ENCODE assay signal across 7 mouse cellular contexts in the genomic region with DNA sequence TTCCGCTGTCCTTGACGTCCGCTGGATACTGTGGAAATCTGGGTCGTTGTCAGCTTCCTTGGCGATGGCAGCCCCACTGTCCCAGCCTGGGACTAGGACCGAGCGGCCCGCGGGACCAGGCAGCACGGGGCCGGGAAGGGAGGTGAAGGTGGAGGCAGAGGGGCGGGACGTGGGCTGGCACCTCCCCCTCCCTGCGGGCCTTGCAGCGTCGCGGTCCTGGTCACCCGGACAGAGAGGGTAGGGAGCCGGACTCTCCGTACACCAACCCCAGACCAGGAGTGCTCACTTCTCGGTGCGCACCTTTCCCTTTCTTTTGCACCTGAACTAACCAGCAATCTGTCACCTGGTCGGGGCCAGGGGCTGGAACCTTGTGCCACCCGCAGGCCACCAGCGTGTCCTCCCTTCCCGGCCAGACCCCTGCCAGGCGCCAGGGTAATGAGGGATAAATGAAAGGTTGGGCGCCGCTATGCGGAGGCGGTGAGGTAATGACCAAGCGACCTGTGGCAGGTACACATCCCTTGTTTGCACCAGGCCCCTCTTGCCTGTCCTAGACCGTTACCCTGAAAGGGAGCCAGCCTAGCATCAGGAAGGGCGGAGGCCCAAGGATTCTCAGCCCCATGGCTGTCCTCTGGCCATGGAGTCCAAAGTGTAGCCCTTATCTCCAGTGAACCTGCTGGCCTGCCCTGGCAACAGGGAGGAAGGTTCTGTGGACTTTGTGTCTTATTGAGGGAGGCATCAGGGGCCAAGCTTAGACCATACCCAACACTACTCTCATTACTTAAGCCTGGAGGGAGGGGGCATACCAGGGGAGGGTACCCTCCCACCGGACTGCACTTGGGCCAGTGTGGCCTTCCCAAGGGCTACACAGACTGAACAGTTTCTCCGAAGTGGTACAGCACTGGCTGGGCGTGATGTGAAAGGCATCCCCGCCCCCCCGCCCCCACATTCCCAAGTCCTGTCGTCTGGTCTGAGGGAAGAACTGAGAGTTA. TPM values are rescaled to one million over a fixed set of nuclear protein-coding genes. Genes with fewer than 3 reads are reported as not detected.
DNase-seq lines count a peak whose midpoint lies in the region; ATAC-seq and TF ChIP-seq lines count a peak whose summit lies in the region.

Gene Plekhg6 (minus strand): TSS at position 422 of the 989 bp plus-strand sequence.

- peaks cover 9 to 23% of the 10 kb centered on the region in 2 experiments; a peak in 3 of 4 replicates for H3K4me1 ChIP-seq in ES-E14 (ENCODE audit: control insufficient read depth in 2 of 2, insufficient read depth in 2 of 2, low read length in 2 of 2, poor library complexity in 1 of 2)
- H3K4me1 ChIP-seq in hindbrain, postnatal 0 days (ENCODE audit: insufficient read depth, low read length) = 0 out of 2 replicates have a peak, but pooled peaks cover 6% of the 10 kb centered on the region
- peaks cover 14% of the 10 kb centered on the region for H3K4me1 ChIP-seq in liver, embryonic 11.5 days (replicated peaks; ENCODE audit: control insufficient read depth, insufficient read depth, low read length)
- H3K4me1 ChIP-seq in midbrain, postnatal 0 days (ENCODE audit: insufficient read depth, low read length) = peaks cover 8% of the 10 kb centered on the region; the same call in 1 of the 2 replicates

- peak within 1 kb of the TSS; percentile 61 for H3K4me2 ChIP-seq in hindbrain, postnatal 0 days (ENCODE audit: low read depth, low read length)
- peak within 1 kb of the TSS; percentile 72 for H3K4me2 ChIP-seq in liver, embryonic 11.5 days
- H3K4me2 ChIP-seq in midbrain, postnatal 0 days (ENCODE audit: low read depth, low read length, poor library complexity, severe bottlenecking) = peak within 1 kb of the TSS; percentile 69

- H3K27ac ChIP-seq in ES-E14 (ENCODE audit: insufficient read depth, low read depth, low read length, poor library complexity, severe bottlenecking) = no peak within 1 kb of the TSS
- no peak within 1 kb of the TSS for H3K27ac ChIP-seq in hindbrain, postnatal 0 days
- H3K27ac ChIP-seq in liver, embryonic 11.5 days (ENCODE audit: low read depth, low read length) = no peak within 1 kb of the TSS
- no peak within 1 kb of the TSS for H3K27ac ChIP-seq in midbrain, postnatal 0 days (ENCODE audit: low read depth, low read length)

- WGBS in hindbrain, postnatal 0 days = 11% methylated on average over 39 of the region's 40 CpGs
- 11% methylated on average over 39 of the region's 40 CpGs for WGBS in liver, embryonic 11.5 days
- WGBS in midbrain, postnatal 0 days = 14% methylated on average over 32 of the region's 40 CpGs

- H3K36me3 ChIP-seq in ES-E14 (ENCODE audit: control insufficient read depth, insufficient read depth, low read length, poor library complexity, severe bottlenecking) = no peaks in the 10 kb centered on the region
- no peaks in the 10 kb centered on the region for H3K36me3 ChIP-seq in hindbrain, postnatal 0 days (ENCODE audit: insufficient read depth, low read length)
- no peaks in the 10 kb centered on the region for H3K36me3 ChIP-seq in liver, embryonic 11.5 days (ENCODE audit: control insufficient read depth, insufficient read depth, low read length)
- no peaks in the 10 kb centered on the region for H3K36me3 ChIP-seq in midbrain, postnatal 0 days (ENCODE audit: insufficient read depth, low read length)

- 0 out of 2 replicates have a peak, but pooled peaks have one; percentile 8 for ATAC-seq in hindbrain, postnatal 0 days
- peak; percentile 52 for ATAC-seq in liver, embryonic 11.5 days (replicated peaks; ENCODE audit: low FRiP score)
- ATAC-seq in midbrain, postnatal 0 days (ENCODE audit: low FRiP score) = peak; percentile 40

- DNase-seq in ES-E14 (ENCODE audit: low read depth, low spot score) = no peak
- DNase-seq in adrenal gland, postnatal 25 days = peak; percentile 49
- no peak for DNase-seq in hindbrain, postnatal 0 days (ENCODE audit: low spot score)
- no peak for DNase-seq in liver, embryonic 11.5 days (ENCODE audit: low spot score)
- DNase-seq in midbrain, postnatal 0 days (ENCODE audit: low spot score) = no peak
- no peak for DNase-seq in layer of hippocampus, postnatal 36 days
- DNase-seq in layer of hippocampus, adult 11-12 months (ENCODE audit: low spot score) = no peak

- no peak for TF ChIP-seq CTCF in hindbrain, postnatal 0 days (IDR thresholded peaks at IDR 0.05; ENCODE audit: low read depth)
- TF ChIP-seq CTCF in midbrain, postnatal 0 days (IDR thresholded peaks at IDR 0.05) = 0 out of 2 replicates have a peak, but pooled peaks have one; percentile 4

- no peaks in the 10 kb centered on the region for H3K9me3 ChIP-seq in ES-E14 (ENCODE audit: control insufficient read depth, insufficient read depth, low read depth, low read length)
- no peaks in the 10 kb centered on the region for H3K9me3 ChIP-seq in hindbrain, postnatal 0 days (ENCODE audit: low read length)
- no peaks in the 10 kb centered on the region for H3K9me3 ChIP-seq in liver, embryonic 11.5 days (ENCODE audit: control insufficient read depth, low read length)
- H3K9me3 ChIP-seq in midbrain, postnatal 0 days (ENCODE audit: low read length) = no peaks in the 10 kb centered on the region

- in situ Hi-C loops in ES-E14 (cut with MboI; ENCODE audit: low sequenced_read_pairs in 2 of 2, unreplicated experiment in 2 of 2) = no loop called here

- peak within 1 kb of the TSS; percentile 38 for H3K9ac ChIP-seq in ES-E14 (ENCODE audit: insufficient read depth, low read depth, low read length, poor library complexity, severe bottlenecking)
- H3K9ac ChIP-seq in hindbrain, postnatal 0 days (replicated peaks; ENCODE audit: low read length) = peak within 1 kb of the TSS; percentile 31; the same call in 1 of the 2 replicates
- H3K9ac ChIP-seq in liver, embryonic 11.5 days (ENCODE audit: low read depth, low read length) = 0 out of 2 replicates have a peak within 1 kb of the TSS, but pooled peaks have one; percentile 3
- H3K9ac ChIP-seq in midbrain, postnatal 0 days (replicated peaks; ENCODE audit: low read length, poor library complexity, severe bottlenecking) = peak within 1 kb of the TSS; percentile 46; the same call in 1 of the 2 replicates

- H3K4me3 ChIP-seq in ES-E14 (ENCODE audit: insufficient read depth in 1 of 2, low read depth in 1 of 2, low read length in 2 of 2, poor library complexity in 1 of 2, severe bottlenecking in 1 of 2) = peak within 1 kb of the TSS; percentile 63 to 70
- H3K4me3 ChIP-seq in hindbrain, postnatal 0 days (ENCODE audit: low read length) = peak within 1 kb of the TSS; percentile 33
- peak within 1 kb of the TSS; percentile 41 for H3K4me3 ChIP-seq in liver, embryonic 11.5 days (ENCODE audit: low read depth, low read length)
- H3K4me3 ChIP-seq in midbrain, postnatal 0 days (ENCODE audit: low read depth, low read length) = peak within 1 kb of the TSS; percentile 37

- peaks cover 30% of the 10 kb centered on the region for H3K27me3 ChIP-seq in hindbrain, postnatal 0 days (ENCODE audit: insufficient read depth, low read length)
- peaks cover 48% of the 10 kb centered on the region for H3K27me3 ChIP-seq in liver, embryonic 11.5 days (replicated peaks; ENCODE audit: control insufficient read depth, insufficient read depth, low read length)
- peaks cover 49% of the 10 kb centered on the region for H3K27me3 ChIP-seq in midbrain, postnatal 0 days (ENCODE audit: insufficient read depth, low read length)

TF ChIP-seq in ES-E14, 5 proteins besides CTCF, POLR2A, EP300 and RAD21:
- TF ChIP-seq ZNF384 (IDR thresholded peaks at IDR 0.05; ENCODE audit: low read depth, low read length) = no peak
- TF ChIP-seq ZC3H11A (IDR thresholded peaks at IDR 0.05; ENCODE audit: borderline replicate concordance, low read depth, low read length) = no peak
- no peak for TF ChIP-seq MAFK (IDR thresholded peaks at IDR 0.05; ENCODE audit: insufficient read depth, low read depth, low read length)
- no peak for TF ChIP-seq CHD2 (IDR thresholded peaks at IDR 0.05; ENCODE audit: low read depth, low read length)
- TF ChIP-seq HCFC1 (IDR thresholded peaks at IDR 0.05; ENCODE audit: borderline replicate concordance, insufficient read depth, low read length) = no peak

RNA-seq across cellular contexts. Expression of gene Plekhg6, which starts in this region (rescaled TPM):
- total RNA-seq in ES-E14 (2012; rRNA removed) = 1.1 and 1.5 TPM in 2 replicates
- 0.30 and 0.38 TPM in 2 replicates for total RNA-seq in adrenal gland, postnatal 25 days (2021)
- total RNA-seq in hindbrain, postnatal 0 days (2014; rRNA removed) = 0.68 and 0.86 TPM in 2 replicates
- polyA plus RNA-seq in hindbrain, postnatal 0 days (2015; fragmentation: Nextera tagmentation; extraction: Ambion mirVana) = 0.32 and 0.74 TPM in 2 replicates
- polyA plus RNA-seq in liver, embryonic 11.5 days (2014; fragmentation: Nextera tagmentation; extraction: Ambion mirVana) = 0.30 and 0.35 TPM in 2 replicates
- 0.22 and 0.24 TPM in 2 replicates for total RNA-seq in midbrain, postnatal 0 days (2014; rRNA removed)
- 0.35 and 0.54 TPM in 2 replicates for polyA plus RNA-seq in midbrain, postnatal 0 days (2015; fragmentation: Nextera tagmentation; extraction: Ambion mirVana)
- total RNA-seq in layer of hippocampus, postnatal 36 days (2021) = under 1 TPM in 1 of 2 experiments, not detected in 1; 0.25 TPM

Comparison
In these comparisons a context has a peak if more than half of its experiments do, and no peak if none do; other contexts are left out.
1. Peak in DNase-seq in adrenal gland, postnatal 25 days; RNA of the gene not detected or under 1 TPM.
2. Peak in ATAC-seq, H3K4me3 ChIP-seq, H3K9ac ChIP-seq and H3K4me2 ChIP-seq in hindbrain, postnatal 0 days; RNA of the gene not detected or under 1 TPM.
3. Peak in ATAC-seq, H3K4me3 ChIP-seq, H3K9ac ChIP-seq and H3K4me2 ChIP-seq in liver, embryonic 11.5 days; RNA of the gene not detected or under 1 TPM.
4. Peak in ATAC-seq, H3K4me3 ChIP-seq, H3K9ac ChIP-seq and H3K4me2 ChIP-seq in midbrain, postnatal 0 days; RNA of the gene not detected or under 1 TPM.